Mouse (Mus musculus): ENCODE measurements at regions not wholly inside any gene's neighbourhood (a gene's known extent, or its start where the extent isn't known, plus 50 kb on each side); places are given as distances from the start of the nearest gene placed in this dataset.

DNA sequence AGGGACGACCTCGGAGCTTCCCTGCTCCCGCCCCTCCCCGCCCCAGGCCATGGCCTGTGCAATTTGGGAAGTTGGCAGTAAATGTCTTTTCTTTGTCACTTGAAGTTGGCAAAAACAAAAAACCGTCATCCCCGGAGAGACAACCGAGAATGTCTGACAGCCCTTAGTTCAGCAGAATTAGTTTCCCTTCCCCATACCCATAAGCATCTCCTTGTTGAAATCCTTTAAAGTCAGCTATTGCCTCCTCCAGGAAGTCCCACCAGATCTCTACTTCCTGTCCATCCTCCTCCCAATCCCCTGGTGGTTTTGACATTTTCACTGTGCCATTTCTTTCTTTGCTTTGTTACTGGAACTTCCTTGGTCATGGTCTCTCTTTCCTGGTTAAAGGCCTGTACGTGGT is 54.8 kb downstream of the Foxb1 start:
- H3K4me2 ChIP-seq: no peak overlapping the region
- no peaks in the 10 kb centered on the region for H3K4me1 ChIP-seq
- H3K27ac ChIP-seq: no peak overlapping the region
- H3K27me3 ChIP-seq (replicated peaks): no peaks in the 10 kb centered on the region
- no peaks in the 10 kb centered on the region for H3K36me3 ChIP-seq
- no peak overlapping the region for H3K9ac ChIP-seq
- no peaks in the 10 kb centered on the region for H3K9me3 ChIP-seq
- 86% methylated on average over 8 of the region's 8 CpGs for WGBS
- no peak for ATAC-seq (ENCODE audit: insufficient read depth, low FRiP score, low read depth)
- no peak overlapping the region for H3K4me3 ChIP-seq (replicated peaks)

DNA sequence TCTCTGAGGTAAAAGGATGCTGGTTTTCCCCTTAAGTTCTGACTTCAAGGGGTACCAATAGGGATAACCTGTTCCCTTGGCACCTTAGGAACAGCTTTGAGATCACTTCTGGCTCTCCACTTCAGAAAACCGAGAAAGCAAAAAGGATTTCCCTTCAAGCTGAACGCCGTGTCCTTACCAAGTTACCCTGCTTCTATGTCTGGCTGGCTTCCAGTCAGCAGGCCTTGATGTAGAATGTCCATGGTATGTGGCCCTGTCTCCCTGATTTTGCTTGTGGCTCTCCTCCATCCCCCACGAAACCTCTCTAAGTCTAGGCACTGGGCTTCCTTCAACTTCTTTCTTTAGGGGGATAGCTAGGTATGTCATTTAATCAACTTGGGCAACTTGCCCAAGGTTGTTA is 55.7 kb downstream of the Foxb1 start:
- Histone ChIP-seq H3K9ac (no peak overlapping the region), H3K27me3 (replicated peaks) (no peaks in the 10 kb centered on the region), H3K27ac (no peak overlapping the region), H3K4me3 (replicated peaks) (no peak overlapping the region), H3K4me2 (no peak overlapping the region), H3K36me3 (no peaks in the 10 kb centered on the region), H3K9me3 (no peaks in the 10 kb centered on the region), H3K4me1 (no peaks in the 10 kb centered on the region)
- WGBS: 65% methylated on average over 4 of the region's 4 CpGs
- ATAC-seq (ENCODE audit: insufficient read depth, low FRiP score, low read depth): no peak

- WGBS: 58% methylated on average over 7 of the region's 7 CpGs
- no peak overlapping the region for H3K4me3 ChIP-seq (replicated peaks)
- no peak overlapping the region for H3K9ac ChIP-seq
- no peak overlapping the region for H3K4me2 ChIP-seq
- no peaks in the 10 kb centered on the region for H3K36me3 ChIP-seq
- H3K27ac ChIP-seq: no peak overlapping the region
- H3K27me3 ChIP-seq (replicated peaks): no peaks in the 10 kb centered on the region
- no peaks in the 10 kb centered on the region for H3K9me3 ChIP-seq
- no peaks in the 10 kb centered on the region for H3K4me1 ChIP-seq
- no peak for ATAC-seq (ENCODE audit: insufficient read depth, low FRiP score, low read depth)
Observed at GRCm38 (mm10) chr9:69703731-69704130, 57.0 kb downstream of the Foxb1 start.

GRCm38 (mm10) chr9:69702156-69702928 is 58.4 kb downstream of the Foxb1 start:
- no peaks in the 10 kb centered on the region for H3K9me3 ChIP-seq
- H3K9ac ChIP-seq: no peak overlapping the region
- WGBS: 82% methylated on average over 8 of the region's 8 CpGs
- no peaks in the 10 kb centered on the region for H3K4me1 ChIP-seq
- no peak overlapping the region for H3K27ac ChIP-seq
- no peak overlapping the region for H3K4me3 ChIP-seq (replicated peaks)
- no peaks in the 10 kb centered on the region for H3K27me3 ChIP-seq (replicated peaks)
- no peaks in the 10 kb centered on the region for H3K36me3 ChIP-seq
- ATAC-seq (ENCODE audit: insufficient read depth, low FRiP score, low read depth): no peak
- H3K4me2 ChIP-seq: no peak overlapping the region

GRCm38 (mm10) chr9:69700696-69701095 is 60.0 kb downstream of the Foxb1 start:
- no peaks in the 10 kb centered on the region for H3K4me1 ChIP-seq
- no peaks in the 10 kb centered on the region for H3K36me3 ChIP-seq
- ATAC-seq (ENCODE audit: insufficient read depth, low FRiP score, low read depth): no peak
- H3K27ac ChIP-seq: no peak overlapping the region
- no peak overlapping the region for H3K4me3 ChIP-seq (replicated peaks)
- WGBS: 77% methylated on average over 9 of the region's 9 CpGs
- H3K9ac ChIP-seq: no peak overlapping the region
- H3K9me3 ChIP-seq: no peaks in the 10 kb centered on the region
- H3K27me3 ChIP-seq (replicated peaks): no peaks in the 10 kb centered on the region
- H3K4me2 ChIP-seq: no peak overlapping the region

DNA sequence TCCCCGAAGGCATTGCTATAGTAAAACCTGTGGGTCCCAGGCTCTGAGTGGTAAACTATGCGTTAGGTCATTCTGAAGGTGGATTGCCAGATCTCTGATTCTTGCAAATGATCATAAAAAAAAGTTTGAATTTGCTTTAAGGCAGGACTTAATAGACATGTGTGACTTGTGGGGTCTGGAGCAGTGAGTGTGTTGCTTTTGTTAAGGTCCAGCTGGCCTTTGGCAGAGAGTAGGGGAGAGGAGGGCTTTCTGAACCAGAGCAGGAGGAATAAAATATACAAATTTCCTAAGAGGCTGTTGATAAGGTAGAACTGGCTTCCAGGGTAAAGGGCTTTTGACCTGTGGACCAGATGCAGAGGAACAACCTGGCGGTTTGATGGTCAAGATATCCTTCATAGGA is 69.0 kb downstream of the Foxb1 start:
- no peaks in the 10 kb centered on the region for H3K4me1 ChIP-seq
- ATAC-seq (ENCODE audit: insufficient read depth, low FRiP score, low read depth): no peak
- WGBS: 66% methylated on average over 3 of the region's 3 CpGs

GRCm38 (mm10) chr9:69687349-69688123 is 73.2 kb downstream of the Foxb1 start:
- Histone ChIP-seq H3K4me1 (no peaks in the 10 kb centered on the region), H3K27ac (no peak overlapping the region), H3K9ac (no peak overlapping the region), H3K27me3 (replicated peaks) (no peaks in the 10 kb centered on the region), H3K36me3 (no peaks in the 10 kb centered on the region), H3K9me3 (no peaks in the 10 kb centered on the region), H3K4me2 (no peak overlapping the region), H3K4me3 (replicated peaks) (no peak overlapping the region)
- 34% methylated on average over 12 of the region's 12 CpGs for WGBS
- ATAC-seq (ENCODE audit: insufficient read depth, low FRiP score, low read depth): no peak

More for the DNA sequence above, 69.0 kb downstream of the Foxb1 start:
- Histone ChIP-seq H3K4me3 (replicated peaks) (no peak overlapping the region), H3K36me3 (no peaks in the 10 kb centered on the region), H3K9ac (no peak overlapping the region), H3K4me2 (no peak overlapping the region), H3K27ac (no peak overlapping the region), H3K9me3 (no peaks in the 10 kb centered on the region), H3K27me3 (replicated peaks) (no peaks in the 10 kb centered on the region)

GRCm38 (mm10) chr9:69686766-69687165 is 74.0 kb downstream of the Foxb1 start:
- H3K4me2 ChIP-seq: no peak overlapping the region
- no peaks in the 10 kb centered on the region for H3K9me3 ChIP-seq
- no peaks in the 10 kb centered on the region for H3K36me3 ChIP-seq
- no peak overlapping the region for H3K9ac ChIP-seq
- no peaks in the 10 kb centered on the region for H3K27me3 ChIP-seq (replicated peaks)
- 69% methylated on average over 4 of the region's 4 CpGs for WGBS
- ATAC-seq (ENCODE audit: insufficient read depth, low FRiP score, low read depth): no peak
- no peak overlapping the region for H3K27ac ChIP-seq
- H3K4me3 ChIP-seq (replicated peaks): no peak overlapping the region
- H3K4me1 ChIP-seq: no peaks in the 10 kb centered on the region

DNA sequence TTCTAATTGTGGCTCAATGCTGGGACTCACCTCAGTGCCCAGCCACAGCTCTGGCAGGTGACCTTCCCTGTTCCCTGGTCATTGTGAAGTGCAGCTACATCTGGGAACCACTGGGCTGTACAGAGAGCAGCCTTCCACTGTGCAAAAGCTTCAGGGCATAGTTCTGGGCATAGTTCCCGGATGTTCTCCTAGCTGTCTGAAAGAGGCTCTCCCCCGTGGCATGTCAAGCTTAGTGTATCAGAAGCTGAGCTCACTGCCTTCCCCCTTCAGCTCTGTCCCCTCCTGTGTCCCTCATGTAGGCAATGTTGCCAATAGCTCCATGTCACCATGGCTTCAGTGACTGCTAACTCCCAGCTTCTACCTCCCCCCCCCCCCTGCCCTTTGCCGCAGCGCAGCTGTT is 75.1 kb downstream of the Foxb1 start:
- Histone ChIP-seq H3K4me3 (replicated peaks) (no peak overlapping the region), H3K4me2 (no peak overlapping the region), H3K27me3 (replicated peaks) (no peaks in the 10 kb centered on the region), H3K4me1 (no peaks in the 10 kb centered on the region), H3K36me3 (no peaks in the 10 kb centered on the region), H3K27ac (no peak overlapping the region), H3K9me3 (no peaks in the 10 kb centered on the region), H3K9ac (no peak overlapping the region)
- WGBS: 57% methylated on average over 4 of the region's 4 CpGs
- no peak for ATAC-seq (ENCODE audit: insufficient read depth, low FRiP score, low read depth)

GRCm38 (mm10) chr9:69681372-69682213 is 79.1 kb downstream of the Foxb1 start:
- 26% methylated on average over 9 of the region's 9 CpGs for WGBS
- Histone ChIP-seq H3K36me3 (no peaks in the 10 kb centered on the region), H3K27ac (no peak overlapping the region), H3K4me1 (no peaks in the 10 kb centered on the region), H3K4me2 (no peak overlapping the region), H3K9me3 (no peaks in the 10 kb centered on the region), H3K4me3 (replicated peaks) (no peak overlapping the region), H3K27me3 (replicated peaks) (no peaks in the 10 kb centered on the region), H3K9ac (no peak overlapping the region)
- ATAC-seq (ENCODE audit: insufficient read depth, low FRiP score, low read depth): no peak

- H3K4me3 ChIP-seq (replicated peaks): no peak overlapping the region
- no peak for ATAC-seq (ENCODE audit: insufficient read depth, low FRiP score, low read depth)
- no peak overlapping the region for H3K27ac ChIP-seq
- H3K9me3 ChIP-seq: no peaks in the 10 kb centered on the region
- no peak overlapping the region for H3K9ac ChIP-seq
- no peak overlapping the region for H3K4me2 ChIP-seq
- no peaks in the 10 kb centered on the region for H3K36me3 ChIP-seq
- H3K27me3 ChIP-seq (replicated peaks): 0 out of 2 replicates have a peak, but pooled peaks cover 2% of the 10 kb centered on the region
- 39% methylated on average over 1 of the region's 1 CpGs for WGBS
- H3K4me1 ChIP-seq: no peaks in the 10 kb centered on the region
Observed at GRCm38 (mm10) chr9:69678634-69679033, 82.1 kb downstream of the Foxb1 start.
